Mouse (Mus musculus) myocyte (in vitro differentiated cells): Measurements from ENCODE around the gene Ppef2.

ENCODE experiments used
- CEBPB ChIP-seq: IDR thresholded peaks from 2 replicates; pipeline ENCODE4 v1.6.1; 2011; ENCODE audit warnings: mild to moderate bottlenecking, moderate library complexity; ENCODE audit not compliant: poor library complexity, insufficient read depth, severe bottlenecking
- E2F4 ChIP-seq: IDR thresholded peaks from one replicate; pipeline ENCODE4 v1.6.1; 2011; ENCODE audit warnings: mild to moderate bottlenecking, control low read depth, moderate library complexity; ENCODE audit not compliant: insufficient read depth
- MAX ChIP-seq: IDR thresholded peaks from one replicate; pipeline ENCODE4 v1.6.1; 2011; ENCODE audit warnings: low read depth, mild to moderate bottlenecking, control low read depth
- MYOD1 ChIP-seq, 3 experiments: IDR thresholded peaks; one replicate each; pipeline ENCODE4 v1.6.1; 2011; ENCODE audit warnings: control low read depth in 2 of 3, low read depth in 2 of 3, mild to moderate bottlenecking in 2 of 3, moderate library complexity in 1 of 3; ENCODE audit not compliant: insufficient read length in 2 of 3, control insufficient read depth in 1 of 3
- MYOG ChIP-seq, 3 experiments: IDR thresholded peaks; one replicate each; pipeline ENCODE4 v1.6.1; 2011; ENCODE audit warnings: control low read depth in 2 of 3, low read depth in 2 of 3, mild to moderate bottlenecking in 2 of 3; ENCODE audit not compliant: insufficient read length in 2 of 3, control insufficient read depth in 1 of 3, insufficient read depth in 1 of 3
- POLR2A ChIP-seq: IDR thresholded peaks from one replicate; pipeline ENCODE4 v1.6.1; 2011; ENCODE audit warnings: low read depth, mild to moderate bottlenecking, control low read depth, moderate library complexity; ENCODE audit not compliant: insufficient read length
- POLR2AphosphoS2 ChIP-seq: IDR thresholded peaks from one replicate; pipeline ENCODE4 v1.6.1; 2011; ENCODE audit warnings: low read depth, control low read depth; ENCODE audit not compliant: insufficient read length
- SRF ChIP-seq: IDR thresholded peaks from one replicate; pipeline ENCODE4 v1.6.1; 2011; ENCODE audit warnings: low read depth; ENCODE audit not compliant: control insufficient read depth, insufficient read length
- TCF12 ChIP-seq: IDR thresholded peaks from one replicate; pipeline ENCODE4 v1.6.1; 2011; ENCODE audit warnings: mild to moderate bottlenecking, control low read depth; ENCODE audit not compliant: poor library complexity, insufficient read depth, severe bottlenecking
- TCF3 ChIP-seq: IDR thresholded peaks from one replicate; pipeline ENCODE4 v1.6.1; 2011; ENCODE audit warnings: low read depth, control low read depth; ENCODE audit not compliant: insufficient read length
- USF1 ChIP-seq: IDR thresholded peaks from one replicate; pipeline ENCODE4 v1.6.1; 2011; ENCODE audit warnings: low read depth, mild to moderate bottlenecking, control low read depth, moderate library complexity

- no peak for TF ChIP-seq POLR2A
- no peak for TF ChIP-seq MAX
- TF ChIP-seq MYOG (IDR thresholded peaks at IDR 0.05; ENCODE audit: control insufficient read depth in 1 of 3, insufficient read depth in 1 of 3, insufficient read length in 2 of 3, low read depth in 2 of 3), result no peak
- TF ChIP-seq TCF12, result no peak
- no peak for TF ChIP-seq POLR2AphosphoS2
- TF ChIP-seq MYOD1 (IDR thresholded peaks at IDR 0.05; ENCODE audit: control insufficient read depth in 1 of 3, insufficient read length in 2 of 3, low read depth in 2 of 3), result no peak
- no peak for TF ChIP-seq USF1
- no peak for TF ChIP-seq E2F4
- no peak for TF ChIP-seq CEBPB
- no peak for TF ChIP-seq TCF3
- no peak for TF ChIP-seq SRF
These were observed 21.0 kb downstream of the Ppef2 start for GRCm38 (mm10) chr5:92234939-92235557.
